Mouse (Mus musculus): ENCODE data around the gene N4bp2l2. TPM values are rescaled to one million over a fixed set of nuclear protein-coding genes. Genes with fewer than 3 reads are reported as not detected.

N4bp2l2 gene
- total RNA-seq, 2 experiments from 2014 or later, result 71.8 to 72.8 TPM

- DNase-seq (ENCODE audit: low spot score in 2 of 2), result peak in 1 of 2 experiments; percentile 46
- intact Hi-C loops (cut with DNase I), result no loop called here
These were observed 64.3 kb downstream of the N4bp2l2 start for GRCm38 (mm10) chr5:150601441-150602230.

DNA sequence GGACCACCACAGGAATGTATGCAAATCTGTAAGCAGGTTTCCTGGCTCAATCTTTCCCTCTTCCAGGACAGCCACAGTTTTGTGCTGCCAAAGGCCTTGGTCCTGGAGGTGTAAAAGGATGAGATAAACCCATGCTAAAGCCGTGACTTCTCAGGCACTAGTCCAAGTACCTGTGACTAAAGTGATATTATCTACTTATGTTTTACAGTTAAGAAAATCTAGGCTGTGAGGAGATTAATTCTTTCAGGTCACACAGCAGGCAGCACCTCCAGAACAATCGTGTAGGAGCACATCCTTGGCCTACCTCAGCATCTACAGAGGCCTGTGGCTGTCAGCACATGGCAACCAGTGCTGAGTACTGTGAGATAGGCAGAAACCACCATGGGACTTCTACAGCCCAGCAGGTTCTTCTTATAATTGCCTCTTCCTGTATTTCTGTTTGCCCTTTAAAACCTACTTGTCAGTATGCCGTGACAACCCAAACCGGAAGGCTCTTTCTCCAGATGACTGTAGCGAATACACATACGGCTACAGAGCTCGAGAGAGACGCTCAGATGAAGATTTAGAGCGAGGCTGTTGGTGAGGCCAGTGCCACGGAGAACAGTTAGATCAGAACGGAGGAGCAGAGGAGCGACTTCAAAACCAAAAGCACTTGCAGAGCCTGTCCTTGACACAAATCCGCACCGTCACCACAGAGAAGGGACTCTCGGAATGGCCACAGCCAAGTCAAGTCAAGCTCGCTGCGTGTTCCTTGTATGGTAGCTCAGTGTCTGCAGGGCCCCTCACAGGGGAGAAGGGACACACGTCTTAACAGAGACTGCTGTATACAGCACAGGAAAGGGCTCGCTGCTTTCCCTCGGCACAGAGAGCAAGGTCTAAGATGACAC is 65.2 kb downstream of the N4bp2l2 start:
- intact Hi-C loops (cut with DNase I), result no loop called here
- DNase-seq (ENCODE audit: low spot score in 2 of 2), result no peak

DNA sequence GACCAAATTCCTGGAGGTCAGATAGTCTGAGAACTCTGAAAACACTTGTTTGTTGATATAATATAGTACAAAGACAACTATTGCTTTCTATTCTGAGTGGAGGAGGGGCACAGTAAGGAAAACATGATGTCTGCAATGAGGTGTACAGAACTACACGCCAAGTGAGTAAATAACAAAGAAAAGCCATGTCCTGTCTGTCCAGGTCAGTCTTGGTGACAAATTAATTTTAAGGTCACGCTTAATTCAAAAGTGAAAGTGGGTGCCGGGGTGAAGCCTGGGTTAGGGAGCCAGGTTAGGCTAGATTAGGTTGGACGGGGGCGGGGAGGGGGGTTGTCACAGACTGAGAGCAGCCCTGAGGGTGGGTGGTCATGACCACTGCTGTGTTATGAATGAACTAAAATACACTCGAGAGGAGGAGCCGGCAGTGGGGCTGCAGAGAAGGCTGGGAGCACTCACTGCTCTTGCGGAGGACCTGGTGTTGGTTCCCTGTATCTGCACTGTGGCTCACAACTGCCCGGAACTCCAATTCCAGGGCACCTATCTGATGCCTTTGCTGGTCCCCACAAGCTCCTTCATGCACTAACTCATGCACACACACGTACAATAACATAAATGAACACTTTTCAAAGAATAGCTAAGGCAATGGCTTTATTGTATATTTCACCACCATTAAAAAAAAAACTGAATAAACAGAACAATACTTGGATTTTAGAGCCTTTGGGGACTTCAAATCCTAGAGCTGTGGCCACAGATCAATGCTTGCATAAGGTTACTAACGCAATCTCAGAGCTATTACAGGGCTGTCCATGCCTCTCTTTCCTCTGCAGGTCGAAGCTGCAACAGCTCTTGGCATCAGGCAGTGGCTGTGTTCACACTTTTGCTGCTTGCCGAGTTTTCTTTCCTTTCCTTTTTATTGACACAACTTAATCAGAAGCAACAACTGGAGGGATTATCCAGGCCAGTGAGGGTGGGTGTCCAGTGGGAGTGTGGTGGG is 66.4 kb downstream of the N4bp2l2 start:
- intact Hi-C loops (cut with DNase I), result no loop called here
- no peak for DNase-seq (ENCODE audit: low spot score in 2 of 2)

- intact Hi-C loops (cut with DNase I), result no loop called here
- DNase-seq (ENCODE audit: low spot score in 2 of 2), result no peak
These were observed 67.5 kb downstream of the N4bp2l2 start for GRCm38 (mm10) chr5:150598202-150599119.

DNA sequence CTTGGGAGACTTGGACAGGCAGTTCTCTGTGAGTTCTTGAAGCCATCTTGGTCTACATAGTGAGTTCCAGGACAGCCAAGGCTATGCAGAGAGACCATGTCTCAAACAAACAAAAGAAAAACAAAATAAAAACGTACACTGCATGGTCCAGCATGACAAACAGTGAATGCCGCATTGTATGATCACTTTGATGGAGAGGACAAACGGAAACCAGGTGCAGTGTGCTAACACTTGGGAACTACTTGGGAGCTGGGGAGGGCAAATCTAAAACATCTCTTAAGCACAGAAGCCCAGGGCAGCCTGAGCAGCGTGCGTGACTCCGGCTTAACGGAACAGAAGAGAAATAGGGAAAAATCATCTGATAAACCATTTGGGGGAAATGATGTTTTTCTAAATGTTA is 68.9 kb downstream of the N4bp2l2 start, which contains the start of gene N4bp2l1:
Gene N4bp2l1, minus strand, starts transcription at position 101 of the 400 bp plus-strand sequence.
- intact Hi-C loops (cut with DNase I), result no loop called here
- no peak for DNase-seq (ENCODE audit: low spot score in 2 of 2)

DNA sequence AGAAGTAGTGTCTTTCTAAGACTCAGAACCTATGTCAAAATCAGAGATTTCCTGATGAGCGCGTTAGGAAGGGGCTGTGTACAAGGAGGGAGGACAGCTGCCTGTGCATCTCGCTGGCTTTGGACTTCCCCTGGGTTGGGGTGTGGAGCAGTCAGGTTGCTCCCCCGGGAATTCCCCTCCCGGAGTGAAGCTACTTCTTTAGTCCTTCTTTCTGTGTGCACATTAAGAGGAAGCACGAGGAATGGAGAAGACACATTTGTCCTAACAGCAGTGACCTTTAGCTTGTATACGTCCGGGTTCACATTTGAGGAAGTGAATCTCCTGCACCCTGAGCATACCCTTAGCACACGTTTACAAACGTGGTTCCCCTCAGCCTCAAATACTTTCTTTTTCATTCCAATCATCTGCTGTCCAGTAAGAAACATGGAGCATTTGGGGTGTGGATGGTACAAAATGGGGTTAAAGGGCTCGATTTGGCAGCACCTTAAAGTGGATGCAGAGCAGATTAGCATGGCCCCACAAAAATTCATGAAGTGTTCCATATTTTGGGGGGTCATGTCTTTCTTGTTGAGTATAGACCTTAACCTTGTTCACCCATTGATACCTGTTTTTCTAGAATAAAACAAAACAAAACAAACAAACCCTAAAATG is 70.5 kb downstream of the N4bp2l2 start:
- no peak for DNase-seq (ENCODE audit: low spot score in 2 of 2)
- intact Hi-C loops (cut with DNase I), result no loop called here

DNA sequence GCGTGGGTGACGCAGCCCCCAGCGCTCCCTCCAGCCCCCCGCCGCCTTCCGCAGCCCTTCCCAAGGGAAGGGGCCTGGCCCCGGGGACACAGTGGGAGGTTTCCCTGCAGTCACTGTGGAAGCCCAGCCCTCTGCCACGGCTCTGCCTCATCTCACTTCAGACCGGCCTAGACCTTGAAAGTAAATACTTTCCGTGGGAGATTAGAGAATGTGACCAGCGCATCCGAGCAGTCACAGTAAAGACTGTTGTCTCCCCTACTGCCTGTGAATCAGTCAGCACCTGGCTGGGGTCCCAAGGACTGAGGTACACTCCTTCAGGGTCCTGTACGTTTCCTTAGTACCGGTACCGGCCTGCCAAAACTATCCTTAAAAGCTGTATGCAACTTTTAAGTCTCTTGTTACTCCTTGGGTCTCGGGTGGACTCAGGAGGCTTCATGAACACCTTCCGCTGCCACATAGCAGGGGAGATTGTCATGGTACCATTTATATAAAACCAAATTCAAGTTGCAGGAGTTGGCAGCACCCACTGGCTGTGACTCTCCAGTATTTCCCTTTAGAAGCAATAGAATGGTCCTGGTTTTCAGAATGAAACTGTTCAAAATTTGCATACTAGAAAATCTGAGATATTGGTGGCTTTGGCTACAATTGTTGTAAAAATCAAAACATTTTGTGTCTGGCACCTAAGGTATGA is 71.2 kb downstream of the N4bp2l2 start:
- DNase-seq (ENCODE audit: low spot score in 2 of 2), result no peak
- intact Hi-C loops (cut with DNase I), result no loop called here

DNA sequence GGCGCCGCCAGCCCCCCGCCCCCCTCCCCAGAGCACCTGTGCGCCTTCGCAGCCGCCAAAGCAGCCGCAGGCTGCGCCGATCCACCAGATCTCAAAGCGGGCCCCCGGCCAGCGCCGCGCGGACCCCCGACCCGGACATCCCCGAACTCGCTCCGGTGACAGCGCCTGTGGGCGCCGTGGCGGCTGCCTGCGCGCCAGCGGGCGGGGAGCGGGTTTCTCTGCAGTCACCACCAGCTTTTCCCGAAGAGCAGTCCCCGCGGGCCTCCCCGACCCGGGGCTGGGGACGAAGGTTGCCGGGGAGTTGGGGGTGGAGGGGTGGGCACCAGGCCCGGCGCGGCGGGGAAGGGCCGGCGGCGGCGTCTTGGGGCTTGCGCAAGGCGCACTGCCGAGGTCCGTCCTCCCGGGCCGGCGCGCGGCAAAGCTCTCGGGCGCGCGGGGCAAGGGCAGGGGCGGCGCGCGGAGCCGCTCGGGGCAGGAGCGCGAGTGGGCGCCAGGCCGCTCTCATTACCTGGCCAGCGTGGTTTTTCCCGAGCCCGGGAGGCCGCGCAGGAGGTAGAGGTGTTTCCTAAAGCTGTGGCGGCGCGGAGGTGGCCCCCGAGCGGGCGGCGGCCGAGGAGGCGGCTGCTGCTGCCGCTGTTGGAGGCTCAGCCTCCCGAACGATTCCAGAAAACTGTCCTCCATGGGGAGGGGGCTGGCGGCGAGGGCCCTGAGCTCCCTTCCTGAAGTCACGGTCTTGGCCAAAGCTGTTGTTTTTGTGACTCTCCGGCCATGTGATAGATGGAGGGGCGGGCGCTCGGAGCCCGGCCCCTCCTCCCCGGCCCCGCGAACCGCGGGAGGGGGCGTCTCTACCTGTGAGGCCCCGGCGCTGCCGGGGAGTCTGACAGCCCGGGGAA is 72.0 kb downstream of the N4bp2l2 start:
- intact Hi-C loops (cut with DNase I), result no loop called here
- DNase-seq (ENCODE audit: low spot score in 2 of 2), result peak; percentile 52 to 56

- intact Hi-C loops (cut with DNase I), result no loop called here
- peak; percentile 55 to 62 for DNase-seq (ENCODE audit: low spot score in 2 of 2)
These were observed 72.9 kb downstream of the N4bp2l2 start for GRCm38 (mm10) chr5:150592904-150593755.

DNA sequence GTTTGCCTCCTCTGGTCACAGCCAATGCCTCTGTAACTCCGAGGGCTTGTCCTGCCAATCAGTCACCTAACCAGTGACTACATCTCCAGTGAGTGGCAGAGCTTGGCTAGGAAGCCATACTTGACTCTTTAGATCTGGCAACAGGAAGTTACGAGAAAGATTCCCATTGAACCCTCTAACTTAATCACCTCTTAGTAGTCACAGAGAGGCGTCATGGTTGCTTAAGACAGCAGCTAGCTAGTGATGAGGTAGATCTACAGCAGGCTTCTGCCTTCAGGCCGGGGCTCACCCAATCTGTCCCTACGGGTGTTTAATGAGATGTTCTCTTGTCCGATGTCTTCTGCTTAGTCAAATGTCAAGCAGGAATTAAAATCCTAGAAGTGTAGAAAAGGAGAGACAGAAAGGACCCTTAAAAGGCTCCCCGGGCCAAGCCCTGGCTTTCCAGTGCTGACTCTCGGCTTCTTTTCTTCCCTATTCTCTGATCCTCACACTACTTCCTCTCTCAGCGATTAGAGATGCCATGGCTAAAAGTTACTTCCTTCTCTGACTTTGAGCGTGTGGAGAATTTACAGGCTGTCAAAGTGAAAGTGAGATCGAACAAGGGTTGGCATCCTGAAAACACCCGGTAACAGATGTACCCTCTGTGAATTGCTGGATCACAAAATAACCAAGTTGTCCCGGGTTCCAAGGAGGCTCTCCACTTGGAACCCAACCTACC is 73.6 kb downstream of the N4bp2l2 start:
- intact Hi-C loops (cut with DNase I), result no loop called here

GRCm38 (mm10) chr5:150589945-150590344 is 76.0 kb downstream of the N4bp2l2 start:
- DNase-seq (ENCODE audit: low spot score in 2 of 2), result no peak
- intact Hi-C loops (cut with DNase I), result no loop called here

More for the DNA sequence above, 73.6 kb downstream of the N4bp2l2 start:
- no peak for DNase-seq (ENCODE audit: low spot score in 2 of 2)

DNA sequence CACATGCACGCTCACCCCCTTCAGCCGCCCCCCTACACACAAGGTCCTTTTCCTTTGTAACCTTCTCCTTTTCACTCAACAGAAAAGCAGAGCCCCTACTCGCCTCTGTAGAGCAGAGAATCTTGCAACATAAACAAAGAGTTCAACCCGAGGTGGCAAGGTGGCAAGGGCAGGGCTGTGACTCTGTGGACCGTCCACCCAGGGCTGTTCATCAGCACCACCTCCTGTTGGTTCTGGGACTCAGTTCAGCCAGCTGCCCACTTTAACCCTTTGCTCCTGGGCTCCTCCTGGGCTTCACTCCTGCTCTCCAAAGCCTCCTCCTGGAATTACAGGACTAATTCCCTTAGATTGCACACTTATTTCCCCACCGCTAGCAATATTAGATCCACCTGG is 81.7 kb downstream of the N4bp2l2 start:
- intact Hi-C loops (cut with DNase I), result no loop called here
- no peak for DNase-seq (ENCODE audit: low spot score in 2 of 2)

DNA sequence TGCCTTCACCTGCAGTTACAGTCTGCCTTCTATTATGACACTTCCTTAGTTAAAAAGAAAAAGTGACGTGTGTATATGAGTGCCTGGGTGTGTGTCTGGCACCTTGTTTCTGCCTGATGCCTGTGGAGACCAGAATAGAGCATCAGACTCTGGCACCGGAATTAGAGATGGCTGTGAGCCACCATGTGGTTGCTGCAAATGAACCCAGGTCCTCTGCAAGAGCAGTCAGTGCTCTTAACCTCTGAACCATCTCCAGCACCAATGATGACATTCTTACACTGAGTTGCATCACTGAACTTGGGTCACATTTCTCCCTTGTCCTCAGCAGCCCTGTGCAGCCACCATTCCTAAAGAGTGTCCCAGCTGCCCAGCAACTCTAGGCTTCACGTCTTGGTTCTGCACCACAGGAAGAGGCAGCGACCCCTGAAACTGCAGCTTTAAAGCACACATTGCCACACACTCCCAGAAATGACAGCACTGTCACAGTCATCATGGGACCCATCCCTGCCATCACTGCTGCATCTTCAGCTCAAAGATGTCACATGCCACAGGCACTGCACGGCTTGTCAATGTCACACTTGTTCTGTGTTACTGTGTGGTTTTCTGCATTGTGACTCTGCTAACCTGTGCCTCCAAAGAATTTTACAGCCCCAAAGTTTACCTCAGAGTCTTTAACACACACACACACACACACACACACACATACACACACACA is 82.2 kb downstream of the N4bp2l2 start:
- intact Hi-C loops (cut with DNase I), result no loop called here
- peak in 1 of 2 experiments; percentile 35 for DNase-seq (ENCODE audit: low spot score in 2 of 2)

GRCm38 (mm10) chr5:150583181-150583580 is 82.8 kb downstream of the N4bp2l2 start:
- intact Hi-C loops (cut with DNase I), result no loop called here
- no peak for DNase-seq (ENCODE audit: low spot score in 2 of 2)

Data from left cerebral cortex, postnatal 14 days (tissue).